11 mouse cellular contexts compared by ENCODE assay signal in genomic region chr10:79933861-79934260, GRCm38 (mm10). TPM values are rescaled to one million over a fixed set of nuclear protein-coding genes. Genes with fewer than 3 reads are reported as not detected.
DNase-seq lines count a peak whose midpoint lies in the region; ATAC-seq and TF ChIP-seq lines count a peak whose summit lies in the region.
"Had no signal": no experiment of that assay in that cellular context is flagged by ENCODE, and none has a peak within 500 bp of the region (broad histone marks: within the 10 kb centered on the region; RNA-seq: fewer than 3 reads in every experiment).

No protein-coding gene starts in this region.

- peaks cover 51% of the 10 kb centered on the region for H3K4me1 ChIP-seq in forebrain, embryonic 12.5 days
- peaks cover 6% of the 10 kb centered on the region; the same call in 1 of the 2 replicates for H3K4me1 ChIP-seq in forebrain, postnatal 0 days (ENCODE audit: insufficient read depth)
- peaks cover 98% of the 10 kb centered on the region for H3K4me1 ChIP-seq in liver, embryonic 12.5 days
- peaks cover 77% of the 10 kb centered on the region for H3K4me1 ChIP-seq in liver, embryonic 11.5 days (replicated peaks; ENCODE audit: control insufficient read depth, insufficient read depth, low read length)
- H3K4me1 ChIP-seq in embryonic facial prominence, embryonic 14.5 days (ENCODE audit: control insufficient read depth, insufficient read depth, low read length), result peaks cover 25% of the 10 kb centered on the region
- peaks cover 92% of the 10 kb centered on the region for H3K4me1 ChIP-seq in limb, embryonic 15.5 days

- TF ChIP-seq CTCF in forebrain, postnatal 0 days (IDR thresholded peaks at IDR 0.05; ENCODE audit: low read depth), result no peak

- no peak overlapping the region for H3K4me3 ChIP-seq in forebrain, embryonic 12.5 days (replicated peaks)
- no peak overlapping the region for H3K4me3 ChIP-seq in forebrain, postnatal 0 days (ENCODE audit: low read depth, low read length)
- no peak overlapping the region for H3K4me3 ChIP-seq in liver, embryonic 12.5 days
- no peak overlapping the region for H3K4me3 ChIP-seq in liver, embryonic 11.5 days (ENCODE audit: low read depth, low read length)
- no peak overlapping the region for H3K4me3 ChIP-seq in embryonic facial prominence, embryonic 14.5 days (ENCODE audit: low read depth, low read length)
- no peak overlapping the region for H3K4me3 ChIP-seq in limb, embryonic 15.5 days

- H3K9me3 ChIP-seq in forebrain, embryonic 12.5 days, result no peaks in the 10 kb centered on the region
- no peaks in the 10 kb centered on the region for H3K9me3 ChIP-seq in forebrain, postnatal 0 days (ENCODE audit: low read length)
- no peaks in the 10 kb centered on the region for H3K9me3 ChIP-seq in liver, embryonic 12.5 days (replicated peaks)
- no peaks in the 10 kb centered on the region for H3K9me3 ChIP-seq in liver, embryonic 11.5 days (ENCODE audit: control insufficient read depth, low read length)
- no peaks in the 10 kb centered on the region for H3K9me3 ChIP-seq in embryonic facial prominence, embryonic 14.5 days (ENCODE audit: control insufficient read depth, low read length)
- no peaks in the 10 kb centered on the region for H3K9me3 ChIP-seq in limb, embryonic 15.5 days

- H3K36me3 ChIP-seq in forebrain, embryonic 12.5 days (replicated peaks), result peaks cover 40% of the 10 kb centered on the region
- peaks cover 13% of the 10 kb centered on the region; the same call in 1 of the 2 replicates for H3K36me3 ChIP-seq in forebrain, postnatal 0 days (ENCODE audit: insufficient read depth)
- H3K36me3 ChIP-seq in liver, embryonic 12.5 days, result peaks cover 82% of the 10 kb centered on the region
- H3K36me3 ChIP-seq in liver, embryonic 11.5 days (ENCODE audit: control insufficient read depth, insufficient read depth, low read length), result peaks cover 25% of the 10 kb centered on the region
- H3K36me3 ChIP-seq in embryonic facial prominence, embryonic 14.5 days (ENCODE audit: control insufficient read depth, insufficient read depth, low read length), result peaks cover 55% of the 10 kb centered on the region
- peaks cover 35% of the 10 kb centered on the region for H3K36me3 ChIP-seq in limb, embryonic 15.5 days

- 35% methylated on average over 6 of the region's 6 CpGs for WGBS in forebrain, embryonic 12.5 days
- 41% methylated on average over 6 of the region's 6 CpGs for WGBS in forebrain, postnatal 0 days
- WGBS in liver, embryonic 12.5 days (ENCODE audit: insufficient replicate concordance), result 72% methylated on average over 6 of the region's 6 CpGs
- WGBS in liver, embryonic 11.5 days, result 79% methylated on average over 6 of the region's 6 CpGs
- WGBS in embryonic facial prominence, embryonic 14.5 days, result 54% methylated on average over 6 of the region's 6 CpGs
- 62% methylated on average over 6 of the region's 6 CpGs for WGBS in limb, embryonic 15.5 days

- H3K4me2 ChIP-seq in forebrain, embryonic 12.5 days, result no peak overlapping the region
- no peak overlapping the region for H3K4me2 ChIP-seq in forebrain, postnatal 0 days (ENCODE audit: low read depth)
- H3K4me2 ChIP-seq in liver, embryonic 12.5 days, result 0 out of 2 replicates have a peak overlapping the region, but pooled peaks have one; percentile 6
- no peak overlapping the region for H3K4me2 ChIP-seq in liver, embryonic 11.5 days
- H3K4me2 ChIP-seq in embryonic facial prominence, embryonic 14.5 days (ENCODE audit: low read depth, low read length), result no peak overlapping the region
- H3K4me2 ChIP-seq in limb, embryonic 15.5 days, result no peak overlapping the region

- H3K9ac ChIP-seq in forebrain, embryonic 12.5 days, result no peak overlapping the region
- no peak overlapping the region for H3K9ac ChIP-seq in forebrain, postnatal 0 days
- H3K9ac ChIP-seq in liver, embryonic 12.5 days, result 0 out of 2 replicates have a peak overlapping the region, but pooled peaks have one; percentile 4
- no peak overlapping the region for H3K9ac ChIP-seq in liver, embryonic 11.5 days (ENCODE audit: low read depth, low read length)
- H3K9ac ChIP-seq in embryonic facial prominence, embryonic 14.5 days (ENCODE audit: low read depth, low read length), result no peak overlapping the region
- no peak overlapping the region for H3K9ac ChIP-seq in limb, embryonic 15.5 days

- H3K27me3 ChIP-seq in forebrain, embryonic 12.5 days, result no peaks in the 10 kb centered on the region
- H3K27me3 ChIP-seq in forebrain, postnatal 0 days (ENCODE audit: insufficient read depth, low read length), result no peaks in the 10 kb centered on the region
- H3K27me3 ChIP-seq in liver, embryonic 12.5 days (replicated peaks), result no peaks in the 10 kb centered on the region
- no peaks in the 10 kb centered on the region for H3K27me3 ChIP-seq in liver, embryonic 11.5 days (replicated peaks; ENCODE audit: control insufficient read depth, insufficient read depth, low read length)
- H3K27me3 ChIP-seq in embryonic facial prominence, embryonic 14.5 days (replicated peaks; ENCODE audit: control insufficient read depth, insufficient read depth, low read length), result no peaks in the 10 kb centered on the region
- H3K27me3 ChIP-seq in limb, embryonic 15.5 days, result no peaks in the 10 kb centered on the region

- no peak for ATAC-seq in forebrain, embryonic 12.5 days (ENCODE audit: low FRiP score)
- ATAC-seq in forebrain, postnatal 0 days, result no peak
- ATAC-seq in liver, embryonic 12.5 days, result no peak
- ATAC-seq in liver, embryonic 11.5 days (replicated peaks; ENCODE audit: low FRiP score), result no peak
- no peak for ATAC-seq in embryonic facial prominence, embryonic 14.5 days (ENCODE audit: low read depth)
- no peak for ATAC-seq in limb, embryonic 15.5 days (ENCODE audit: insufficient number of reproducible peaks, low FRiP score, low TSS enrichment, low read depth)

- DNase-seq in forebrain, postnatal 0 days, result no peak
- DNase-seq in liver, embryonic 11.5 days (ENCODE audit: low spot score), result no peak
- no peak for DNase-seq in embryonic facial prominence, embryonic 14.5 days (ENCODE audit: low spot score)
- DNase-seq in left cerebral cortex, adult 8-10 months (ENCODE audit: low spot score in 2 of 2), result no peak
- DNase-seq in gastrocnemius, postnatal 25 days, result no peak

- 0 out of 2 replicates have a peak overlapping the region, but pooled peaks have one; percentile 25 for H3K27ac ChIP-seq in forebrain, embryonic 12.5 days
- no peak overlapping the region for H3K27ac ChIP-seq in forebrain, postnatal 0 days (ENCODE audit: low read depth, low read length)
- 0 out of 2 replicates have a peak overlapping the region, but pooled peaks have one; percentile 18 for H3K27ac ChIP-seq in liver, embryonic 12.5 days
- no peak overlapping the region for H3K27ac ChIP-seq in liver, embryonic 11.5 days (ENCODE audit: low read depth, low read length)
- H3K27ac ChIP-seq in embryonic facial prominence, embryonic 14.5 days (replicated peaks; ENCODE audit: low read depth, low read length), result peak overlapping the region; percentile 58; the same call in 1 of the 2 replicates
- peak overlapping the region; percentile 30; the same call in 1 of the 2 replicates for H3K27ac ChIP-seq in limb, embryonic 15.5 days

RNA-seq across cellular contexts. Expression of gene Arid3a, which starts 7.0 kb away (rescaled TPM):
- 4.5 and 4.7 TPM in 2 replicates for polyA plus RNA-seq in forebrain, embryonic 12.5 days (2016; fragmentation: Nextera tagmentation; extraction: Ambion mirVana)
- total RNA-seq in forebrain, postnatal 0 days (2014; rRNA removed), result 7.1 and 7.9 TPM in 2 replicates
- 1.0 and 2.1 TPM in 2 replicates for polyA plus RNA-seq in forebrain, postnatal 0 days (2015; fragmentation: Nextera tagmentation; extraction: Ambion mirVana)
- 5.6 and 6.4 TPM in 2 replicates for polyA plus RNA-seq in liver, embryonic 12.5 days (2016; fragmentation: Nextera tagmentation; extraction: Ambion mirVana)
- polyA plus RNA-seq in liver, embryonic 11.5 days (2014; fragmentation: Nextera tagmentation; extraction: Ambion mirVana), result 10.8 and 12.4 TPM in 2 replicates
- 3.1 and 3.5 TPM in 2 replicates for polyA plus RNA-seq in embryonic facial prominence, embryonic 14.5 days (2014; fragmentation: Nextera tagmentation; extraction: Ambion mirVana)
- polyA plus RNA-seq in limb, embryonic 15.5 days (2015; fragmentation: Nextera tagmentation; extraction: Ambion mirVana), result 5.7 and 7.4 TPM in 2 replicates
- total RNA-seq in left cerebral cortex, adult 8-10 months (2022), result 1 to 10 TPM; 5.0 to 7.8 (median 7.5) TPM
- total RNA-seq in gastrocnemius, postnatal 25 days (2021), result 1 to 10 TPM; 2.4 to 2.8 TPM

RNA-seq across cellular contexts. Expression of gene R3hdm4, which starts 12.9 kb away (rescaled TPM):
- 162 and 173 TPM in 2 replicates for polyA plus RNA-seq in forebrain, embryonic 12.5 days (2016; fragmentation: Nextera tagmentation; extraction: Ambion mirVana)
- 117 and 129 TPM in 2 replicates for total RNA-seq in forebrain, postnatal 0 days (2014; rRNA removed)
- 282 and 333 TPM in 2 replicates for polyA plus RNA-seq in forebrain, postnatal 0 days (2015; fragmentation: Nextera tagmentation; extraction: Ambion mirVana)
- 67.5 and 74.1 TPM in 2 replicates for polyA plus RNA-seq in liver, embryonic 12.5 days (2016; fragmentation: Nextera tagmentation; extraction: Ambion mirVana)
- 99.4 and 104 TPM in 2 replicates for polyA plus RNA-seq in liver, embryonic 11.5 days (2014; fragmentation: Nextera tagmentation; extraction: Ambion mirVana)
- 114 and 124 TPM in 2 replicates for polyA plus RNA-seq in embryonic facial prominence, embryonic 14.5 days (2014; fragmentation: Nextera tagmentation; extraction: Ambion mirVana)
- 159 and 161 TPM in 2 replicates for polyA plus RNA-seq in limb, embryonic 15.5 days (2015; fragmentation: Nextera tagmentation; extraction: Ambion mirVana)
- 100 to 1,000 TPM; 312 to 357 (median 346) TPM for total RNA-seq in left cerebral cortex, adult 8-10 months (2022)
- 100 to 1,000 TPM; 103 to 113 TPM for total RNA-seq in gastrocnemius, postnatal 25 days (2021)

RNA-seq across cellular contexts. Expression of gene Kiss1r, which starts 17.1 kb away (rescaled TPM):
- 0.96 and 1.1 TPM in 2 replicates for polyA plus RNA-seq in forebrain, embryonic 12.5 days (2016; fragmentation: Nextera tagmentation; extraction: Ambion mirVana)
- 4.2 and 5.4 TPM in 2 replicates for total RNA-seq in forebrain, postnatal 0 days (2014; rRNA removed)
- polyA plus RNA-seq in forebrain, postnatal 0 days (2015; fragmentation: Nextera tagmentation; extraction: Ambion mirVana), result 3.4 and 3.6 TPM in 2 replicates
- 0.35 and 0.43 TPM in 2 replicates for polyA plus RNA-seq in liver, embryonic 12.5 days (2016; fragmentation: Nextera tagmentation; extraction: Ambion mirVana)
- 0.66 and 0.75 TPM in 2 replicates for polyA plus RNA-seq in liver, embryonic 11.5 days (2014; fragmentation: Nextera tagmentation; extraction: Ambion mirVana)
- polyA plus RNA-seq in embryonic facial prominence, embryonic 14.5 days (2014; fragmentation: Nextera tagmentation; extraction: Ambion mirVana), result 0.56 and 0.58 TPM in 2 replicates
- polyA plus RNA-seq in limb, embryonic 15.5 days (2015; fragmentation: Nextera tagmentation; extraction: Ambion mirVana), result 1.0 and 1.2 TPM in 2 replicates
- 1 to 10 TPM; 5.8 to 8.3 (median 6.4) TPM for total RNA-seq in left cerebral cortex, adult 8-10 months (2022)
- under 1 TPM; 0.18 to 0.29 TPM for total RNA-seq in gastrocnemius, postnatal 25 days (2021)

RNA-seq across cellular contexts. Expression of gene Gm26602, which starts 23.2 kb away (rescaled TPM):
- 35.1 and 53.2 TPM in 2 replicates for polyA plus RNA-seq in forebrain, embryonic 12.5 days (2016; fragmentation: Nextera tagmentation; extraction: Ambion mirVana)
- total RNA-seq in forebrain, postnatal 0 days (2014; rRNA removed), result not detected in 2 replicates
- polyA plus RNA-seq in forebrain, postnatal 0 days (2015; fragmentation: Nextera tagmentation; extraction: Ambion mirVana), result 34.4 and 39.2 TPM in 2 replicates
- polyA plus RNA-seq in liver, embryonic 12.5 days (2016; fragmentation: Nextera tagmentation; extraction: Ambion mirVana), result 0.98 and 11.0 TPM in 2 replicates
- 7.4 TPM in 1 of 2 replicates, not detected in the other for polyA plus RNA-seq in liver, embryonic 11.5 days (2014; fragmentation: Nextera tagmentation; extraction: Ambion mirVana)
- polyA plus RNA-seq in embryonic facial prominence, embryonic 14.5 days (2014; fragmentation: Nextera tagmentation; extraction: Ambion mirVana), result 4.1 and 6.7 TPM in 2 replicates
- not detected in 2 replicates for polyA plus RNA-seq in limb, embryonic 15.5 days (2015; fragmentation: Nextera tagmentation; extraction: Ambion mirVana)
- total RNA-seq in left cerebral cortex, adult 8-10 months (2022), result not detected
- not detected for total RNA-seq in gastrocnemius, postnatal 25 days (2021)
- total RNA-seq: adrenal gland, postnatal 4 days had no signal
- polyA plus RNA-seq: cortical plate, adult 2 months; large intestine, adult 2 months had no signal

RNA-seq across cellular contexts. Expression of gene Med16, which starts 25.1 kb away (rescaled TPM):
- polyA plus RNA-seq in forebrain, embryonic 12.5 days (2016; fragmentation: Nextera tagmentation; extraction: Ambion mirVana), result 59.9 and 62.3 TPM in 2 replicates
- 47.0 and 60.9 TPM in 2 replicates for total RNA-seq in forebrain, postnatal 0 days (2014; rRNA removed)
- polyA plus RNA-seq in forebrain, postnatal 0 days (2015; fragmentation: Nextera tagmentation; extraction: Ambion mirVana), result 46.1 and 56.0 TPM in 2 replicates
- polyA plus RNA-seq in liver, embryonic 12.5 days (2016; fragmentation: Nextera tagmentation; extraction: Ambion mirVana), result 26.6 and 27.4 TPM in 2 replicates
- polyA plus RNA-seq in liver, embryonic 11.5 days (2014; fragmentation: Nextera tagmentation; extraction: Ambion mirVana), result 32.6 and 37.4 TPM in 2 replicates
- 33.7 and 40.2 TPM in 2 replicates for polyA plus RNA-seq in embryonic facial prominence, embryonic 14.5 days (2014; fragmentation: Nextera tagmentation; extraction: Ambion mirVana)
- 35.4 and 37.7 TPM in 2 replicates for polyA plus RNA-seq in limb, embryonic 15.5 days (2015; fragmentation: Nextera tagmentation; extraction: Ambion mirVana)
- 10 to 100 TPM; 51.9 to 68.0 (median 61.4) TPM for total RNA-seq in left cerebral cortex, adult 8-10 months (2022)
- 10 to 100 TPM; 29.2 to 34.4 TPM for total RNA-seq in gastrocnemius, postnatal 25 days (2021)

Comparison
In these comparisons a context has a peak if more than half of its experiments do, and no peak if none do; other contexts are left out.
1. H3K27ac ChIP-seq: peak in forebrain, embryonic 12.5 days (single experiment), liver, embryonic 12.5 days (single experiment), embryonic facial prominence, embryonic 14.5 days (single experiment) and limb, embryonic 15.5 days (single experiment); none in forebrain, postnatal 0 days (single experiment) and liver, embryonic 11.5 days (single experiment).